Mouse (Mus musculus) heart, embryonic 14.5 days (tissue): ENCODE results near the gene Dynlt1b. TPM values are rescaled to one million over a fixed set of nuclear protein-coding genes. Genes with fewer than 3 reads are reported as not detected.
"Not testable (repeated sequence)": the region's sequence is repeated elsewhere in the genome, so short reads cannot be mapped to it uniquely, and the experiment has no call there.

Source experiments
- ATAC-seq: fragments of 200-750 bp; cut with Nextera tagmentation; 2 replicates; pipeline ENCODE4 v1.8.0; 2017; ENCODE audit warnings: low read depth, moderate TSS enrichment; ENCODE audit not compliant: insufficient number of reproducible peaks, insufficient read depth, low FRiP score
- H3K27ac ChIP-seq, 2 experiments: fragments of 200-500 bp in 1 of 2; fragments of 300-500 bp in 1 of 2; sonication (generic) in 1 of 2; replicated peaks in 1 of 2; 2 replicates each; pipeline ENCODE4 v1.5.1; 2012 to 2014; ENCODE audit warnings: low read depth in 2 of 2, low read length in 2 of 2, control low read depth in 1 of 2, mild to moderate bottlenecking in 1 of 2, mixed read lengths in 1 of 2; ENCODE audit not compliant: control insufficient read depth in 1 of 2, insufficient read depth in 1 of 2
- H3K27me3 ChIP-seq: fragments of 300-500 bp; sonication (generic); 2 replicates; pipeline ENCODE4 v1.6.1; 2014; ENCODE audit warnings: mild to moderate bottlenecking, low read length, control low read depth; ENCODE audit not compliant: control insufficient read depth, insufficient read depth
- H3K36me3 ChIP-seq: fragments of 300-500 bp; sonication (generic); 2 replicates; pipeline ENCODE4 v1.6.1; 2014; ENCODE audit warnings: mild to moderate bottlenecking, control low read depth, low read length, mixed read lengths; ENCODE audit not compliant: control insufficient read depth, insufficient read depth
- H3K4me1 ChIP-seq, 2 experiments: fragments of 200-500 bp in 1 of 2; fragments of 300-500 bp in 1 of 2; sonication (generic) in 1 of 2; 2 replicates each; pipeline ENCODE4 v1.6.1; 2012 to 2014; ENCODE audit warnings: low read length in 2 of 2, control low read depth in 1 of 2, mixed read lengths in 1 of 2; ENCODE audit not compliant: control insufficient read depth in 2 of 2, insufficient read depth in 2 of 2
- H3K4me2 ChIP-seq: fragments of 300-500 bp; sonication (generic); 2 replicates; pipeline ENCODE4 v1.6.1; 2014; ENCODE audit warnings: mild to moderate bottlenecking, low read length
- H3K4me3 ChIP-seq, 2 experiments: fragments of 200-500 bp in 1 of 2; fragments of 300-500 bp in 1 of 2; sonication (generic) in 1 of 2; 2 replicates each; pipeline ENCODE4 v1.5.1; 2012 to 2014; ENCODE audit warnings: low read length in 2 of 2, mild to moderate bottlenecking in 2 of 2, control low read depth in 1 of 2, low read depth in 1 of 2, moderate library complexity in 1 of 2; ENCODE audit not compliant: control insufficient read depth in 1 of 2, insufficient read depth in 1 of 2
- H3K9ac ChIP-seq: fragments of 300-500 bp; sonication (generic); 2 replicates; pipeline ENCODE4 v1.6.1; 2014; ENCODE audit warnings: mild to moderate bottlenecking, low read length
- H3K9me3 ChIP-seq: fragments of 300-500 bp; sonication (generic); 2 replicates; pipeline ENCODE4 v1.6.1; 2016; ENCODE audit warnings: low read length, control low read depth; ENCODE audit not compliant: control insufficient read depth
- WGBS: fragments of 180-500 bp; shearing (Covaris S2); extraction: QIAGEN DNeasy Blood & Tissue Kit; methylation state at CpG from one replicate; pipeline ENCODE4 v1.1.7; 2014; 5-methylcytosine and 5-hydroxymethylcytosine counted together
- polyA plus RNA-seq: library from polyadenylated mRNA; unstranded; fragments of >200 nt; fragmentation: Nextera tagmentation; extraction: Ambion mirVana; gene quantifications from 2 replicates; pipeline ENCODE4 v1.2.1, GENCODE M21; 2014

Gene Dynlt1b
- polyA plus RNA-seq, 1 experiment from 2014 or later = 545 TPM

DNA sequence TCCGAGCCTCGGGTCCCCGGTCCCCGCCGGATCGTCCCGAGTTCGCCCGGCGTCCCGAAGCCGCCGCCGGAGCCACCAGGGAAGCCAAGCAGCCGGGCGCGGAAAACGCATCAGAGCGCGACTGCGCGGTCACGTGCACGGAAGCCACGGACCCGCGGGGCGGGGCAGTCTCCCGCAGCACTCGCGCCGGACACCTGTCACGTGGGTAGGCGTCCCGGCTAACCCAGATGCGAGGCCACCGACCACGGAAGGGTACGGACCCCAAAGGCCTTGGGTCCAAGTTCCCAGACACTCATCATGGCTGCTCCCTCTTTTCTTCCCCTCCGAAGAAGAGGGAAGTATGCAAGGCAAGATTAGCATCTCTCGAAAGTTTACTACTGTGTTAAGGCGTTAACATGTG, 47.1 kb downstream of the Dynlt1b start:
- under 1% methylated on average over 33 of the region's 42 CpGs for WGBS
- H3K27ac ChIP-seq = peak overlapping the region in 1 of 2 experiments; percentile 61; a peak in 1 of 4 replicates
- H3K9me3 ChIP-seq, H3K27me3 ChIP-seq, H3K36me3 ChIP-seq: not testable (repeated sequence)
- peak overlapping the region; percentile 90 for H3K4me2 ChIP-seq
- H3K4me1 ChIP-seq = peaks cover 10 to 18% of the 10 kb centered on the region in 2 experiments
- peak overlapping the region; percentile 61 to 78 for H3K4me3 ChIP-seq
- H3K9ac ChIP-seq = peak overlapping the region; percentile 91
- peak; percentile 67 for ATAC-seq

- H3K9ac ChIP-seq, H3K27ac ChIP-seq, H3K4me2 ChIP-seq, H3K4me3 ChIP-seq, H3K36me3 ChIP-seq, H3K9me3 ChIP-seq, H3K27me3 ChIP-seq, ATAC-seq, H3K4me1 ChIP-seq: not testable (repeated sequence)
- 10% methylated on average over 2 of the region's 7 CpGs for WGBS
These were observed 51.1 kb downstream of the Dynlt1b start for GRCm38 (mm10) chr17:6480855-6481589.

DNA sequence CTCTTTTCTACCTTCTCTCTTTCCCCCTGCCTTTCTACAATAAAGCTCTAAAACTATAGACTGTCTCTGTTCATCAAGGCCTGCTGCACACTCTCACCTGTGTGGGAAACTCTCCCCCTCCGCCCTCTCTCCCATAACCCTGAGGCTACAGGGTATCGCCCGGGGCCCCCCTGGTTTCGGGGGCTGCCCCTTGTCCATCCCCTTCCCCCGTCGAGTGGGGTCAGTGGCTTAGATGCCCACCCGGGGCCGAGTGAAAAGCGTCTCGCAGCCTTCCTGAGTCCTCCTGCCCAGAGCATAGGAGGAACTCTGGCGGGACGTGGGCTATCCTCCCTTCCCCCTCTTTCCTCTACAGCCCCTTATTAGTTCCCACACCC, 51.7 kb downstream of the Dynlt1b start:
- not testable (repeated sequence) for H3K4me2 ChIP-seq, H3K4me1 ChIP-seq, H3K27ac ChIP-seq, H3K9ac ChIP-seq, ATAC-seq, H3K27me3 ChIP-seq, H3K9me3 ChIP-seq, H3K4me3 ChIP-seq, H3K36me3 ChIP-seq
- WGBS = 84% methylated on average over 12 of the region's 12 CpGs

- ATAC-seq, H3K9ac ChIP-seq, H3K4me2 ChIP-seq, H3K27me3 ChIP-seq, H3K4me1 ChIP-seq, H3K27ac ChIP-seq, H3K9me3 ChIP-seq, H3K36me3 ChIP-seq, H3K4me3 ChIP-seq: not testable (repeated sequence)
- 71% methylated on average over 7 of the region's 8 CpGs for WGBS
These were observed 52.3 kb downstream of the Dynlt1b start for GRCm38 (mm10) chr17:6482248-6482647.

Other genes with a start within 250 kb of the Dynlt1b start
- 18.6 and 18.8 TPM in 2 replicates for gene Tmem181a, start 173.3 kb upstream of the Dynlt1b start, polyA plus RNA-seq
- gene Dynlt1a, start 112.6 kb upstream of the Dynlt1b start, polyA plus RNA-seq = 12.7 and 13.6 TPM in 2 replicates
- gene Dynlt1c, start 171.6 kb downstream of the Dynlt1b start, polyA plus RNA-seq = 22.9 and 24.8 TPM in 2 replicates
- 241 and 265 TPM in 2 replicates for gene Dynlt1f, start 225.8 kb downstream of the Dynlt1b start, polyA plus RNA-seq
- gene Sytl3, start 229.0 kb downstream of the Dynlt1b start, polyA plus RNA-seq = 0.30 TPM in 1 of 2 replicates, not detected in the other